Mouse (Mus musculus): ENCODE results near the gene Arl6ip5.

Gene Arl6ip5

GRCm38 (mm10) chr6:97210191-97210961 lies at the start of gene Arl6ip5:
Gene Arl6ip5 (plus strand): TSS chr6:97210689.
- peak; percentile 78 for DNase-seq

- DNase-seq: no peak
These were observed 34.8 kb upstream of the Arl6ip5 start for GRCm38 (mm10) chr6:97175716-97176115.

GRCm38 (mm10) chr6:97178491-97179366 lies 31.8 kb upstream of the Arl6ip5 start, which contains the start of gene Tmf1:
Gene Tmf1 (minus strand): TSS chr6:97179122.
- DNase-seq: peak; percentile 94

GRCm38 (mm10) chr6:97179367-97179828 lies 31.1 kb upstream of the Arl6ip5 start:
- DNase-seq: no peak

GRCm38 (mm10) chr6:97200437-97200836 lies 10.1 kb upstream of the Arl6ip5 start:
- no peak for DNase-seq

GRCm38 (mm10) chr6:97202477-97202876 lies 8.0 kb upstream of the Arl6ip5 start:
- no peak for DNase-seq

- no peak for DNase-seq
These were observed 6.1 kb upstream of the Arl6ip5 start for GRCm38 (mm10) chr6:97204252-97204869.

GRCm38 (mm10) chr6:97204952-97205351 lies 5.5 kb upstream of the Arl6ip5 start:
- DNase-seq: peak; percentile 54

GRCm38 (mm10) chr6:97205439-97205885 lies 5.0 kb upstream of the Arl6ip5 start, which contains the start of gene Uba3:
Gene Uba3 (minus strand): TSS chr6:97205647.
- peak; percentile 100 for DNase-seq

GRCm38 (mm10) chr6:97207085-97207484 lies 3.4 kb upstream of the Arl6ip5 start:
- DNase-seq: no peak

- no peak for DNase-seq
These were observed 2.1 kb upstream of the Arl6ip5 start for GRCm38 (mm10) chr6:97208406-97208805.

- DNase-seq: no peak
These were observed 1.3 kb upstream of the Arl6ip5 start for GRCm38 (mm10) chr6:97209201-97209600.

GRCm38 (mm10) chr6:97209751-97210150 lies 738 bp upstream of the Arl6ip5 start:
- no peak for DNase-seq

- DNase-seq: peak; percentile 25
These were observed 593 bp downstream of the Arl6ip5 start for GRCm38 (mm10) chr6:97210962-97211601.

- peak; percentile 66 for DNase-seq
These were observed 1.5 kb downstream of the Arl6ip5 start for GRCm38 (mm10) chr6:97211981-97212380.

GRCm38 (mm10) chr6:97216154-97216821 lies 5.8 kb downstream of the Arl6ip5 start:
- no peak for DNase-seq

- DNase-seq: no peak
These were observed 10.2 kb downstream of the Arl6ip5 start for GRCm38 (mm10) chr6:97220672-97221071.

- no peak for DNase-seq
These were observed 10.9 kb downstream of the Arl6ip5 start for GRCm38 (mm10) chr6:97221205-97222025.

- DNase-seq: no peak
These were observed 11.8 kb downstream of the Arl6ip5 start for GRCm38 (mm10) chr6:97222321-97222720.

- no peak for DNase-seq
These were observed 12.5 kb downstream of the Arl6ip5 start for GRCm38 (mm10) chr6:97222931-97223467.

GRCm38 (mm10) chr6:97223566-97223965 lies 13.1 kb downstream of the Arl6ip5 start:
- DNase-seq: no peak

Measured in cerebellum, adult 8-10 months (tissue).